Mouse (Mus musculus): Measurements from ENCODE around the gene Mical2.

Gene Mical2

DNA sequence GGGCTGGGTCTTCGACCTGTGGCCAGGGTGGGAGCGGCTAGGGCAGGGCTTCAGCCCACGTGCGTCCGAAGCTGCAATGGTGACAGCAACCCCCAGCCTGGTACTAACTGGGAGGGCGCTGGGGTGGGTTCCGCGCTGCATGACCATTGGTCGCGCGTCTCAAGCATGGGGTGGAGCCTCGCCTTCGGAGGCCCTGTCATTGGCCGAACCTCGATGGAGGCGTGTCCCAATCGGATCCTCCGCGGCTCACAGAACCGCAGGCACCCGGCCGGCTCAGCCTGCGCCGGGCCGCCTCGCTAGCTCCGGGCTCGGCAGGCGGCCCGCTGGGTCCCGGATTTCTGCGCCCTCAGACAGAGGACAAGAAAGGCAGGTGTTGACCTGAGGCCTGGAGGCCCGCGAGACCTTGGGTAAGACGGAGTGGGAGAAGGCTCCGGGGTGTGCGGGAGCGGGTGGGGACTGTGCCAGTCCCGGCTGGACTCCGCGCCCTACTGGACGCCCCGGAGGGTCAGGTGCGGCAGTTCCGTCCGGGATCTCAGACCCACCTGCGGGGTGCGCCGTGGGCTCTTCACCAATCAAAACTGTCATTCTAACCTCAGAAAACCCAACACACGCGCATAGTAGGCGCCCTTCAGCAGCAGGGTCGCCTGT lies at the start of gene Mical2:
Gene Mical2 (plus strand): TSS at position 242 of the 648 bp plus-strand sequence.
- DNase-seq (ENCODE audit: low spot score in 2 of 2): peak; percentile 68 to 87

- no peak for DNase-seq (ENCODE audit: low spot score in 2 of 2)
Measured at GRCm38 (mm10) chr7:112176627-112177026, 49.0 kb upstream of the Mical2 start.

DNA sequence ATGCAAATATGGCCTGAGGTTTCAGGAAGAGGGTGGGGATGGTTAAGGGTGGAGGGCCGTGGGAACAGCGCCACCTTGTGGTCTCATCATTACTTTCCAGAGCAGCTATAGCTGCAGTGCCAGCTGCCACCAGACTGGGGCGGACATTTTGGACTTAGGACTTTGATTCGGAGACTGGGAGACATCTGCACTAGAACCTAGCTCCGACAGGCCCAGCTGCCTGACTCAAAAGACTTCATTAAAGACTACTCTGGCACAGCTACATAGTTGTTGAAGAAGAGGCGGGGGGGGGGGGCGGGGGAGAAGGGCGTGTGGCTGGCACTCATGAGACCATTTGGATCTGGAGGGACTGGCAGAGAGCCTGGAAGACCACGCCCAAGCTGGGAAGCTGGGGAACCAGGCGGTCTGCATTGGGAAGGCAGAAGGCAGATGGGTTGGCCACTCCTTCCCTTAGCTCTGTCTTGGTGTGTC lies 45.4 kb upstream of the Mical2 start:
- peak; percentile 66 to 67 for DNase-seq (ENCODE audit: low spot score in 2 of 2)

DNA sequence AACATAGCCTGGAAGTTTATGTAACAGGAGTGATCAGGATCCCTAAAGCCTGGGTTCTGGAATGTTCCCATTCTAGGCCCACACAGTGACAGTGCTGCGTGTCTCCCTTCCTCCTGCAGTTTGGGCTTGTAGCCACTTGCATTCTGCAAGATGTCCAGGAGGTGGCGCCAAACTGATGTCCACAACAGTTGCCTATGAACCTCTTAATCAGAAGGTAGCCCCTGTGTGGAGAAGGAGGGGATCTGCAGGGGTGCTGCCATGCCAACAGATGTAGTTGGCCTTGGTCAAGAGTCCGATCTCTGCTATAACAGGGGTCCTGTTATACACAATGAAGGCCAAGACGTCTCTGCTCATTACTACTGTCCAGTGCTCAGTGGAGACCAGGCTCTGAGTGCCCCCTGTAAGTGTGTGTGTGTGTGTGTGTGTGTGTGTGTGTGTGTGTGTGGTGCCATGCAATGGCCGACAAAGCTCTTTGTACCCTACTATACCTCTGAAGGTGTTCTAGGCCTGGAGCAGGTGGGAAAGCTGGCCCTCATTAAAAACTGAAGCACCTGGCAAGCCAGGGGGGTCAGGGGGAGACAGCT lies 42.3 kb upstream of the Mical2 start:
- DNase-seq (ENCODE audit: low spot score in 2 of 2): peak; percentile 74 to 75

GRCm38 (mm10) chr7:112184519-112185225 lies 41.0 kb upstream of the Mical2 start:
- no peak for DNase-seq (ENCODE audit: low spot score in 2 of 2)

- DNase-seq (ENCODE audit: low spot score in 2 of 2): no peak
Measured at GRCm38 (mm10) chr7:112185226-112185745, 40.4 kb upstream of the Mical2 start.

DNA sequence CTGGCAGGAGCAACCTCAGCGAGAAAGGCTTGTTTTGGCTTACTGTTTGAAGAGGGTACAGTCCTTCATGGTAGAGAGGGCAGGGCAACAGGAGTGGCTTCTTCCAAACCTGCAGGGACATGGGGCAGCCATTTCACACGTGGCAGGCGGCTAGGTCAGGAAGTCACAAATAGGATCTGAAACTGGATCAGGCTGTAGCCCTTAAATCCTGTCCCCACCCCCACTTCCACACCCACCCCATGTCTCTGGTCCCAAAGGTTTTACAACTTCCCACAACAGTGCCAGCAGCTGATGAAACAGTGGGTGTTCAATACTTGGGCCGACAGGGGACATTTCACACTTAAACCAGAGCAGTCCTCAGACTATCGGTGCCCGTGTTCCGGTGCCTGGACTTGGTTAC lies 38.8 kb upstream of the Mical2 start:
- no peak for DNase-seq (ENCODE audit: low spot score in 2 of 2)

- no peak for DNase-seq (ENCODE audit: low spot score in 2 of 2)
Measured at GRCm38 (mm10) chr7:112187536-112188459, 37.9 kb upstream of the Mical2 start.

DNA sequence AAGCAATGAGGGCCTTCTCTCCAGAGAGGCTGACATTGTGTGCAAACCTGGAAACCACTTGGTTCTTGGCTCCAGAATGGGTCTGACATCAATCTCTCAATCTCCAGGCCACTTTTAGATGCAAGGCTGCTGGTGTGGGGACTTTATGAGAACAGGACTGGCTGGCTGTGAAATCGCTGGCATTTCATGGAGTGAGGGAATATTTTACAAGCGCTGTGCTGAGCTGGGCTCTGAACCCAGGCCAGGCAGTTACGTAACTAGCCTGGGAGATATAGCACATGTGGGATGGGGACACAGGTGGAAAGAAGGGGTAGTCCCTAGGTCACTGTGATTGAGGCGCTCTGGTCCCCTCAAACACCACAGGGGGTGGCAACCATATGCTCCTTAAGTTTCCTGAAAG lies 33.4 kb upstream of the Mical2 start:
- DNase-seq (ENCODE audit: low spot score in 2 of 2): no peak

- DNase-seq (ENCODE audit: low spot score in 2 of 2): no peak
Measured at GRCm38 (mm10) chr7:112192778-112193177, 32.9 kb upstream of the Mical2 start.

DNA sequence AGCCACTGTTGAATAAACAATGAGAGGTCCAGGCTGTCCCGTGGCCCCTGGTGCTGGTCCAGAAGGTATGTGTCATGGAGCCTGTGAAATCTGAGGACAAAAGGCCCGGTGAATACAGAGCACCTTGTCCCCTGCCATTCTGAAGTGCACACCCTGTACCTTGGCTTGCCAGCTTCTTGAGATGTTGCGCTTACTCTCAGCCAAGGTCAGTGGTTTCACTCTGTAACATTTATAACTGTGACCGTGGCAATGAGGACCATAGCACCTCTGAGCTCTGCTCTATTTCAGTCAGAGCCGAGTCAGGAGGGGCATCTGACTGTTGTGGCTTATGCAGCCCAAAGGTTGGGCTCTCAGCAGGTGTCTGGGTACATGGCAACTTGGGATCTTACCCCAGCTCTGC lies 31.4 kb upstream of the Mical2 start:
- no peak for DNase-seq (ENCODE audit: low spot score in 2 of 2)

- no peak for DNase-seq (ENCODE audit: low spot score in 2 of 2)
Measured at GRCm38 (mm10) chr7:112197461-112197860, 28.2 kb upstream of the Mical2 start.

GRCm38 (mm10) chr7:112199343-112199742 lies 26.3 kb upstream of the Mical2 start:
- no peak for DNase-seq (ENCODE audit: low spot score in 2 of 2)

DNA sequence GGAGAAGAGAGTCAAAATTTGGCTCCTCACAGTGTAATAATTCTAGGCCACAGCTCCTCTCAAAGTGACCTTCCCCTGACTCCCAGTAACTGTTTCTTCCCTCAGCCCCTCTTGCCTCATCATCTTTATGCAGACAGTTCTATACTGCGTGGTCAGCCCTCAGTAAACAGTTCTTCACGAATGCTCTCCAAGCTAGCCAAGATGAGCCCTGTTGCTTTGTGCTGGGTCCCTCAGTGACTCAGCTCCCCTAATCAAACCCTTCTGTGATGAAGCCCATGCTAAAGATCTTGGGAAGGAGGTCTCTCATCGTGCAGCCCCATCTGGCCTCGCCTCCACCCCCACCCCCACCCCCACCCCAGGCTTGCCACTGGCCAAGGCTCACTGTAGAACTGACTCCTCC lies 24.9 kb upstream of the Mical2 start:
- DNase-seq (ENCODE audit: low spot score in 2 of 2): no peak

DNA sequence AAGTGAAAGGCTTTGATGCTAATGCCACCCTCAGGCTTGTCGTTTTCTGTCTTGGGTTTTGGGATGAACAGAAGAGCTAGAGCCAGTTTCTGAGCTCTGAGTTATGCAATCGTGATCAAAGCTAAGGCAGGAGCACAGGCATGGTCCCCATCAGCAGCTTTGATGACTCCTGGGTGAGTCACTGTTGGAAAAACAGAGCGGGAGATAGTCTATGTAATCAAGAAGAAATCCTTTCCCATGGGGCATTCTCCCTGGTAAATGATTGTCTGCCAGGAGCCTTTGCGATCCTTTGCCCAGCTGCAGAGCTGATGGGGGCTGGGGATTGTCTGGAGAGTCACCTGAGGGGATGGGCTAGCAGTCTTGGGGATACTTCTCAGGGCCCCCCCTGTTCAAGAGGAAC lies 23.5 kb upstream of the Mical2 start:
- peak in 1 of 2 experiments; percentile 48 for DNase-seq (ENCODE audit: low spot score in 2 of 2)

DNA sequence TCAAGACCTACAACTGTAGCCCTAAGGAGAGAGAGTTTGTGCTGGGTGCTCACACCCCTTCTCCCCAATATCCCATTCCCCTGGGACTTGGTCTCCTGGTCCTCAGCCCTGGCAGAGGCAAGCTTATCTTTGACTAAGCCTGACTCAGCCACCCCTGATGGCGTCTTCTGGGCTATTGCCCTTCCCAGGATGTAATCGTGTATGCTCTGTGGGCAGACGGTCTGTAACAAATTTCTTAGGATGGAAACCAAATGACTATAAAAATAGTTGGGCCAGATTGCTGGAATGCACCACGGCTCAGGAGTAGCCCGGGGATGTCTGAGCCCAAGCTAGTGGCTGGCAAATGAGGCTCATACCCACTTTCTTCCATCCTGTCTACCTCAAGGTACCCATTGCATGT lies 22.8 kb upstream of the Mical2 start:
- no peak for DNase-seq (ENCODE audit: low spot score in 2 of 2)

- DNase-seq (ENCODE audit: low spot score in 2 of 2): no peak
Measured at GRCm38 (mm10) chr7:112203937-112204336, 21.7 kb upstream of the Mical2 start.

- DNase-seq (ENCODE audit: low spot score in 2 of 2): no peak
Measured at GRCm38 (mm10) chr7:112204380-112204963, 21.2 kb upstream of the Mical2 start.

- no peak for DNase-seq (ENCODE audit: low spot score in 2 of 2)
Measured at GRCm38 (mm10) chr7:112205513-112205912, 20.1 kb upstream of the Mical2 start.

GRCm38 (mm10) chr7:112207717-112208116 lies 17.9 kb upstream of the Mical2 start:
- no peak for DNase-seq (ENCODE audit: low spot score in 2 of 2)

Measured in urinary bladder, adult 18-20 months (tissue).